Mouse (Mus musculus) gastrocnemius, adult 2 months (tissue): ENCODE measurements around the gene Nelfcd. TPM values are rescaled to one million over a fixed set of nuclear protein-coding genes. Genes with fewer than 3 reads are reported as not detected.

Source experiments
- DNase-seq: peaks from one replicate; pipeline ENCODE4 v3.0.0; 2022
- H3K27ac ChIP-seq: fragments of 200-600 bp; 2 replicates; pipeline ENCODE4 v1.8.1; 2022; ENCODE audit warnings: mild to moderate bottlenecking
- H3K4me3 ChIP-seq: fragments of 200-600 bp; 2 replicates; pipeline ENCODE4 v1.8.1; 2022; ENCODE audit warnings: mild to moderate bottlenecking, moderate library complexity
- CTCF ChIP-seq: fragments of 200-600 bp; IDR thresholded peaks from 2 replicates; pipeline ENCODE4 v1.8.1; 2022; ENCODE audit warnings: antibody characterized with exemption, mild to moderate bottlenecking, moderate library complexity
- intact Hi-C: fragments of 180-260 bp; cut with DNase I; formaldehyde crosslinking; loops from one replicate; pipeline ENCODE4 v1.15.1; 2025
- total RNA-seq, 2 experiments: library from RNA; stranded (reverse); gene quantifications; 2 replicates each; pipeline ENCODE4 v1.2.3; 2021

The Nelfcd gene
- total RNA-seq, 2 experiments from 2014 or later, result 18.2 to 23.2 TPM

DNA sequence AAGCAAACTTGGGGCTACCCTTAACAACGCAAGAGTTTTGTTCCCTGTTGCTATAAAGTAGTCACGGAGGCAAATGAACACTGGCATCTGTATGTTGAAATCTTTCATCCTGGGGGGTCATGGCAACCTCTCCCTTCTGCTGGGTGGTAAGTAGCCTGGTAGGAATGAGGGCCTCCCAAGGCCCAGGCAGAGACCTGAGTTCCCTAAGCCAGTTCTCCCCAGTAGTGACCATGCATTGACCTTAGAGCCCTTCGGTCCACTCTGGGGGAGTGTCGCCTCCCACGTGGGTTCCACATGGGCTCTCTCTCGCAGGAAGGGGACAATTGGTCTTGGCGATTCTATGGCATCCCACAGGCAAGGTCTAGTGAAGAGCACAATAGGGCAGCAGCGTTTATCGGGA, 24.4 kb downstream of the Nelfcd start:
- intact Hi-C loops, result no loop called here
- TF ChIP-seq CTCF, result no peak

DNA sequence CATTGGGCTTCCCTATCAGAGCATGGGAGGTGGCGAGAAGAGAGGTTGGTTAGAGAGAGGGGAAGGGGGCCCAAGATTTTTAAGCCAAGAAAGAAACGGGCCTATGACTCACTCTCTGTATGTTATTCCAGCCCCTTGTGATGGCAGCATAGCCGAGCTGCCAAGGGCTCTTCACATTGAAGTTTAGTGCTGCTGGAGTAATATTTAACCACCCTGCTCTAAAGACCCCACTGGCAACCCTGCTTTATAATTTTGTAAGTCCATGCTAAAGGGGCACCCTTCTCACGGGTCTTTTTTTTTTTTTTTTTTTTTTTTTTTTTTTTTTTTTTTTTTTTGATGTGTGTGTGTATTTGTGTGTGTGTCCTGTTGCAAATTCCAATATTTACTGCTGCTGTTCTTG, 26.3 kb downstream of the Nelfcd start:
- no peak for TF ChIP-seq CTCF
- H3K27ac ChIP-seq, result peak overlapping the region; percentile 75
- H3K4me3 ChIP-seq, result no peak overlapping the region
- intact Hi-C loops, result no loop called here
- no peak for DNase-seq

More for the DNA sequence above, 24.4 kb downstream of the Nelfcd start:
- DNase-seq, result no peak
- H3K27ac ChIP-seq, result no peak overlapping the region
- no peak overlapping the region for H3K4me3 ChIP-seq

DNA sequence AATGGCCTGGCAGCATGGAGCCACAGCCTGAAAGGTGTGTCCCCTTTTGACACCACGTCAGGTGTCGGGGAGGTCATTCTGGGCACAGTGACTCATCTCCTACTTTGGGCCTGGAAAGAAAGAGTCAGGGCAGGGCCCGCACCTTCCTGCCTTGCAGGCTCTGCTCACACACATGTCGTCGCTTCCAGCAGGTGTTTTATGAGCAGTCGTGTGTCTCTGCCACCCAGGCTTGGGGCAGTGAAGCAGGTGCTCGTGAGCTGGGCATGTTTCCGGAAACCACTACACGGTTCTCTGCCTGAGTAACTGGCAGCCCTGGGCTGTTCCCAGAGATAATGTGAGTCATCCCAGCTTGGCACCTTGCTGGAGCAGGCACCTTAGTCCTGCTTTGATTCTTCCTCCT, 26.9 kb downstream of the Nelfcd start:
- peak; percentile 47 for DNase-seq
- intact Hi-C loops, result no loop called here
- TF ChIP-seq CTCF, result no peak
- Histone ChIP-seq H3K27ac (peak overlapping the region; percentile 75), H3K4me3 (no peak overlapping the region)

DNA sequence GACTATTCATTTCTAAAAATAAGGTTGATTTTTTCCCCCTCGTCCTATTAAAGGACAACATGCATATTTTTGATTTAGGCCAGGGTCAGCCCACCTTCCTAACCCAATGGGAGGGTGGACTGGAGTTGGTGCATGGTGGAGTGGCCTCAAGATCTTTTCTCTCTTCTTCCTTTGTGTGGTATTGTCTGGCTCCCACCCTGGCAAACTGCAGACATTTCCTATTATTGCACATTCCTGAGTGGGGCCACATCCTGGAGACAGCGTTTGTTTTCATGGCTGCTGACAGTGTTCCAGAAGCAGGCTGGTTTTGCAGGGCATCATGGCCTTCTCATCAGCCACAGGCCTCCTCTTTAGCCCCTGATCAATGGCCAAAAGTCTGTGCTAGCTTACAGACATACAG, 27.4 kb downstream of the Nelfcd start:
- intact Hi-C loops, result no loop called here
- no peak for TF ChIP-seq CTCF
- H3K27ac ChIP-seq, result peak overlapping the region; percentile 75
- H3K4me3 ChIP-seq, result no peak overlapping the region
- DNase-seq, result peak; percentile 17

DNA sequence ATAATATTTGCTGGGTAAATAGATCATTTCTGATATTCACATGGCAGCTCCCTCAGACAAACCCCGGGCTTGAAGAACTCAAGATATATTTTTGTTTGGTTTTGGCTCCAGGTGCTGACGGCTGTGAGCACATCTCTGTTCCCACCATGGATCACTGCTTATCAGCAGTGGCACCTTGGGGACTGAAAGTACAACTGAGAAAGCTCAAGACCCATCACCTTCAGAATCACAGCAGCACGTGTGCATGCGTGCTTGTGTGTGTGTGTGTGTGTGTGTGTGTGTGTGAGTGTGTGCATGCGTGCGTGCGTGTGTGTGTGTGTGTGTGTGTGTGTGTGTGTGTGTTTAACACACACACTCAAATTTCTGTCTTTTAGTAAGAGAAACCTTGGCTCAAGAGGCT, 28.8 kb downstream of the Nelfcd start:
- DNase-seq, result no peak
- no peak overlapping the region for H3K27ac ChIP-seq
- no peak for TF ChIP-seq CTCF
- intact Hi-C loops, result no loop called here
- H3K4me3 ChIP-seq, result no peak overlapping the region

DNA sequence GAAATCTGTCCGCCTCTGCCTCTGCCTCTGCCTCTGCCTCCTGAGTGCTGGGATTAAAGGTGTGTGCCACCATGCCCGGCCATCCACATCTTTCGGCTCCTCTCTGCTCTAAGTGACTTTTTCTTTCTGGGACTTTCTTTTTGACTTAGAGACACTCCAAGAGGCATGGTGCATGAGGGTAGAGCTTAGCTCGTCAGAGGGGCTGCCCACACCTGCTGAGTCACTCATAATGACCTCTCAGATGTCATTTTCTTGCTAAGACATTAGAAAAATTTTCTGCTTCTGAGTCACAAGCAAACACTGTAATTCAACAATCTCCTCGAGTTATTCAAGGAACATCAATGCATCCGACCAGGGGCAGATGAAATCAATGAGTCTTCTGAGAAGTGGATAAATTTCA, 29.4 kb downstream of the Nelfcd start:
- H3K4me3 ChIP-seq, result no peak overlapping the region
- H3K27ac ChIP-seq, result no peak overlapping the region
- TF ChIP-seq CTCF, result no peak
- intact Hi-C loops, result no loop called here
- no peak for DNase-seq

DNA sequence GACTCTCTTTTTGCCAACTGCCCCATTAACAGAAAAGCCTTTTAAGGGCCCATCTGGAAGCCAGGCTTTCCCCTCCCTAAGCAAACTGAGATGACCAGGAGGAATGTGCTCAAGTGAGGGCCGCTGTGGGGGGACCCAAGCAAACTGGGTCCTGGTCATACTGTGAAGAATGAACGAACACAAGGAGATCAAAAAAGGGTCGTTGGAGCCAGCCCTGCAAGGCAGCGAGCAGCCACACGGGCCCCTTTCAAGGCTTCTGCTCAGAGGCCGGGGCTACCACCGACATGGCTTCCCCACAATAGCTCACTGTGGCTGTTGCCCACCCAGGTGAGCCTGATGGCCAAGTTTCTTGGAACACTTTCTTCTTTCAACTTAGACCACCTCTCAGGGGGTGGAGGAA, 30.9 kb downstream of the Nelfcd start:
- H3K27ac ChIP-seq, result no peak overlapping the region
- TF ChIP-seq CTCF, result no peak
- intact Hi-C loops, result no loop called here
- DNase-seq, result no peak
- H3K4me3 ChIP-seq, result no peak overlapping the region

DNA sequence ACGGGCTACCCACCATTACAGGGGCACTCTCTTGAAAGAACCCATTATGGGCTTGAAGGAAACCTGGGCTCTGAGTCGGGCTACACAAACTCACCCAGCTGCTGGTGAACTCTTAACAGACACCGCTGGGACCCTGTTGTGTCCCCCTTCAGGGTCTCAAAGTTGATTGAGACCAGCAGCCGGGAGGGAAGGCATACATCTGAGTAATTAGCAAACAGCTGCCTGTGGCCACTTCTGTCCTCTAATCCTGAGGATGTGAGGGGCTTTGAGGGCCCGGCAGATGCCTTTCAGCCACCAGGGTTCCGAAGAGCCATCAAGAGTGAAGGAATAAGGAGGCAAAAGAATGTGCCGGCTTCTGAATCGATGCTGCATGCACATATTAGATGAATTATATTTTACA, 31.3 kb downstream of the Nelfcd start:
- TF ChIP-seq CTCF, result no peak
- H3K27ac ChIP-seq, result no peak overlapping the region
- intact Hi-C loops, result no loop called here

DNA sequence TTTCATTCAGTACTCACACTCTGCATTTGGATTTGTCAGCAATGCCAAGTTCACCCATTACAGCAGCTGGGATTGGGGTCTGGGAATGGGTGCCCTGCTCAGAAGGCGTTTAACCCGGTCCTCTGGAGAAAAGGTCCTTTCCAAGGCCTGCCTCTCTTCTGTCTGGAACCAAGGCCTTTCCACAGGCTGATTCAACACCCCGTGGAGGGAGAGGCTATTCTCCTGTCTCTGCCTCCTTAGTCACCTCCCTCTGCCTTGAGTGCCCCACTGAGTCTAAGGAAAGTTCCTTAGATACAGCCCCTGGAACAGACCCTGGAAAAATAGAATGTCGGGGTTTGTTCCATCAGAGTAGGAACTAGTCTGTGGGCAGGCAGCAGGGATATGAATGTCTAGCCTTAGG, 32.8 kb downstream of the Nelfcd start:
- no peak for DNase-seq
- TF ChIP-seq CTCF, result no peak
- no peak overlapping the region for H3K4me3 ChIP-seq
- intact Hi-C loops, result no loop called here
- H3K27ac ChIP-seq, result no peak overlapping the region

More for the DNA sequence above, 31.3 kb downstream of the Nelfcd start:
- no peak for DNase-seq
- H3K4me3 ChIP-seq, result no peak overlapping the region

DNA sequence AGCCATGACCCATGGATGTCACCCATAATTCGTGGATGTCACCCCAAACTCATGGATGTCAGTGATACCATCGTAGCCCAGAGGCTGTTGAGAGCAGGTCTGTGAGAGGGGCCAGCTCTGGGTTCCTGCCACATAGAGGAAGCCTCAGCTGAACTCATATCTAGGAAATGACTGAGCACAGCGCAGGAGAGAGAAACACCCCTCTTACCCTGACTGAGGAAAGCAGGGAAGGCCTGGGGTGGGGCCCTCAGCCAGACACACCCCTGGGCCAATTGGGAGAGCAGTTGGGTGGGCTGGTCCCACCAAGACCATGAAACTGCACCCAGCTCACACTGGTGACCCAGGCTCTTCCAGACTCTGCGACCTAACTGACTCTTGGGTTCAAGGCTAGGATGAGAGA, 34.7 kb downstream of the Nelfcd start, which contains the start of gene Tubb1:
Tubb1 (plus strand) TSS at position 343 of the 400 bp plus-strand sequence.
- TF ChIP-seq CTCF, result no peak
- DNase-seq, result no peak
- intact Hi-C loops, result no loop called here
- H3K4me3 ChIP-seq, result no peak within 1 kb of the TSS
- H3K27ac ChIP-seq, result no peak within 1 kb of the TSS

DNA sequence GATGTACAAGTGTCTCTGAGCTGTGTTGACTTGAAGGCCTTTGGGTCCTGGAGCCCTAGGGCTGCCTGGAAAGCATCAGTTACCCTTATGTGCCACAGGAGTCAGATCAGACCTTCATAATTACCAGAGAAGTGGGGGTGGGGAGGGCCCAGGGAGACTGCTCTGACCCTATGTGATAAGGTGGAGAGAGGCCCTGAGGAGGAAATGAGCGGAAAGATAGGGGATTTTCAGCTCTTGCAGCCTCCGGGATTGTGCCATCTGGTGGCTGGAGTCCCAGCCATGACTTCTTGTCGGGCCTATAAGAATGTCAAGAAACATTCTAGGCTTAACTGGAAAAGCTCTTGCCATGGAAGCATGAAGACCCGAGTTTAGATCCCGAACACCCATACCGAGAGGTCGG, 38.1 kb downstream of the Nelfcd start:
- intact Hi-C loops, result no loop called here
- TF ChIP-seq CTCF, result peak; percentile 37
- DNase-seq, result no peak

DNA sequence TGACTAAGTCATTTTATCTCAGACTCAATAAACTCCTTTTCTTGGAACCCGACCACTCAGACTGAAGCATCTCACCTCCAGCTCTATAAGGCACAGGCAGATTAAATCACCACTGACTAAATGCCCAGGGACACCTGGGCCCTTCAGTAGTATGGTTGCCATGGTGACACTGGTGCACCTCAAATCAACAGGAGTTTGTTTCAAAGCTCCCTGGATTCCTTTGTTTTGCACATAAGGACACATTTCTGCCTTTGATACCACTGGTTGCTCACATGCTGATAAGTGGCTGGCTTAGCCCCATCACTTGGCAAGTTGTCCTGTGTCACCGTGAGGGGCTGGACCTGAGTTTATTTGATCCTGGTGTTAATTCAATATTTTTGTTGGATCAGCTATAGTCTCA, 43.8 kb downstream of the Nelfcd start:
- intact Hi-C loops, result no loop called here
- DNase-seq, result no peak
- no peak for TF ChIP-seq CTCF

More for the DNA sequence above, 38.1 kb downstream of the Nelfcd start:
- no peak overlapping the region for H3K4me3 ChIP-seq
- no peak overlapping the region for H3K27ac ChIP-seq

DNA sequence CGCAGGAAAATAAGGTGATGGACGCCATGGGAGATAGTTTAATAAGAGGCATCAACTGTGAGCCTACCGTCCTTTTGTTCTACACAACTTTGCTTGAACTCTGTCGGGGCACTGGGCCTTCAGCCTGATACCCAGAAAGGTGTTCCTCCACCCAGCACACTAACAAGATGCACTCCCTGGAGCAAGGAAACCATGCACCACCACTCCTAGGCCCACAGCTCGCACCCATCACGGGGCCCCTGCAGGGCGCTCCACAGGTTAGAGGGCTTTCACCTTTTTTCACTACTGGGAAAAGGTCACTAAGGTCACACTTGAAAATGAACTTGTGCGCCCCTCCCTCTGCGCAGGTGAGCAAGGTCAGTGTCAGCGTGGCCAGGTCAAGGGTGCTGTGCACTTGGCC, 47.8 kb downstream of the Nelfcd start:
- intact Hi-C loops, result loop anchor here (10.0 kb wide), 1 partner anchor 391 kb away; no protein-coding TSS in a partner anchor
- Histone ChIP-seq H3K4me3 (peak overlapping the region; percentile 88), H3K27ac (peak overlapping the region; percentile 98)
- TF ChIP-seq CTCF, result no peak
- no peak for DNase-seq

More for the DNA sequence above, 43.8 kb downstream of the Nelfcd start:
- no peak overlapping the region for H3K4me3 ChIP-seq
- H3K27ac ChIP-seq, result no peak overlapping the region

DNA sequence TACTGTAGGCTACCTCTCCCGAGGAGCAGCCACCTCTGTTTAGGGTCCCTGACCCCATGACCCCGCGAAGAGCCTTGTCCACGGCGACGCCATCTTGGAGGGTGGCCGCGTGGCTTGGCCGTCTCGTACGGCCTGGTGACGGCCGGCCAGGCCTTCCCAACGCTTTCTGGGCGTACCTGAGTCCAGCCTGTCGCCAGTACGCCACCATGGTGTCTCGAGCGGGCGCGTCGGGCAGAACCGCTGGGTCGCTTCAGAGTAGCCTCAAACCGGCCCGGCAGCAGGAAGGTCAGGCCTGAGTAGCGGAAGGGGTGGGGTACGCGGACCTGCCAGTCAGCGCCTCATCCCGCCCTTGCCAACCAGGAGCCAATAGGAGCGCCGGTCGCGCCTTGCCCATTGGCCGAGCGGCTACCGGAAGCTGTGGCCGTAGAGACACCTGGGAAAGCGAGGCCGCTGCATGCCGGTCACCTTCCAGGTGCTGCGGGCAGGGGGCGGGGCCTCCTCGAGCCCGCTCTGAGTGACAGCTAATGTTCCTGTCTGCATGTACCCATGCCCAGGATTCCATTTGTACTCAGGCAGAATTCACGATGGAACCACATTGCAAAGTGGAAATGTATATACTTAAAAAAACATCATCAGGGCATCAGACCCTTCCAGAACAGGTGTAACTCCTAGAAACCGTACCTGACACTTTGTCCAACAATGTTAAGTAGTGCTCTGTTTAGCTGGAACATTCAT, 48.4 kb downstream of the Nelfcd start, which contains the start of gene Atp5e:
Atp5e (minus strand) TSS at position 317 of the 735 bp plus-strand sequence.
- peak; percentile 98 for DNase-seq
- H3K27ac ChIP-seq, result peak within 1 kb of the TSS; percentile 98
- peak within 1 kb of the TSS; percentile 88 for H3K4me3 ChIP-seq
- intact Hi-C loops, result loop anchor here (1.0 to 10.0 kb wide), 2 partner anchors 135 to 391 kb away; no protein-coding TSS in a partner anchor
- no peak; the same call in 1 of the 2 replicates for TF ChIP-seq CTCF
